Mouse (Mus musculus): Measurements from ENCODE around the gene Rab31.

Gene Rab31

DNA sequence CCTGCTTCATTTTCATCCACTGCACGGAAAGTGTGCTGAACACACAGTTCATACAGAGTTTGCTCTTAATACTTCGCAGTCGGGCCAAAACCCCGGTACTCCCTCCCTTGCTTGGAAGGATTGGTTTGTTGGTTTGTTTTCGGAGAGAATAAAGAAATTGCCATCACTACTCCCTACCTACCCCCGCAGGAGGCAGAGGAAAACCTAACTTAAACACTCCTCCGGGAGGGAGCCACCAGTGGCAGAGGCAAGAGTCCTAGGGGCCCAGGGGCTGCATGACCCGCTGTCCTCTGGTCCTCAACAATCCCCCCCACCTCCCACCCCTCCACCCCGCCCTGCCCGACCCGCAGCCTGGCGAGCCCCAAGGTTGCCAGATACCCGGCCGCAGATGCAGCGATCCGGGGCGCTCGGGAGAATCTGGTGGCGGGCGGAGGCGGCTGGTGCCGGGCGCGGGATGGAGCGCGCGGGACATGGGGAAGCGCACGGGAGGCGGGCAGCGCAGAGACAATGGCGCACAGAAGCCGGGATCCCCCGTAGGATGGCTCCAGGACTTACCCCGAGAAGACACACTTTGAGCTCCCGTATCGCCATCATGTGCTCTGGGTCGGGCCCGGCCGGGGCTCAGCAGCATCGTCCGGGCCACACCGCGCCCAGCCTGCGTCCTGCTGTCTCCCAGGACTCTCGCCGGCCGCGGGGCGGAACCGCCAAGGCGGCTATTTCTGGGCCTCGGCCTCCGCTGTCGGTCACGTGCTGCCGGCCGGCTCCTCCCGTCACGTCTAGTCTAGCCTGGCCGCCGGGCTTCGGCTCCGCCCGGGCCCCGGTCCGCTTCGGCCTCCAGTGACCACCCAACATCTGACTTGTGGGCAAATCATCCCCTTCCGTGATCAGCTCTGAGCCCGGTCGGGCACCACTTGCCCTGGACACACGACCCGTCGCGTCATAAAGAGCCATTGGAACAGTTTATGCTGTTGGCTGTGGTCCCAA lies at the start of gene Rab31:
Rab31 (minus strand) TSS at position 802 of the 984 bp plus-strand sequence.
- peak; percentile 62 for DNase-seq (ENCODE audit: low read depth, low spot score)

DNA sequence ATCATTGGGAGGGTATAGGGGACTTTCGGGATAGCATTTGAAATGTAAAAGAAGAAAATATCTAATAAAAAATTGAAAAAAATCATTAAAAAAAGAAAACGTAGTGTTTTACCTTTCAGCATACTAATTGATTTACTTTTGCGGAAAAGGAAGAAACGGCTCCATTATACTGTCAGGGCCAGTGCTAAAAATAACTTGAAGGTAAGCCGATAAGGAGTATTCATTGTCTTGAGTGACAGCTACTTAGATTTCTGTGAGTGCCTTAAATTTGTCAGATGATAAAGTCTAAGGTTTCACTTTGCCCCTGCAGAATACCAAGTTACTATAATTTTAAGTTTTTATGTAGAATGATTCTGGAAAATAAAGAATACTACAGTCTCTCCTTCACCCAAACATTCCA lies 47.6 kb upstream of the Rab31 start:
- no peak for DNase-seq (ENCODE audit: low read depth, low spot score)

DNA sequence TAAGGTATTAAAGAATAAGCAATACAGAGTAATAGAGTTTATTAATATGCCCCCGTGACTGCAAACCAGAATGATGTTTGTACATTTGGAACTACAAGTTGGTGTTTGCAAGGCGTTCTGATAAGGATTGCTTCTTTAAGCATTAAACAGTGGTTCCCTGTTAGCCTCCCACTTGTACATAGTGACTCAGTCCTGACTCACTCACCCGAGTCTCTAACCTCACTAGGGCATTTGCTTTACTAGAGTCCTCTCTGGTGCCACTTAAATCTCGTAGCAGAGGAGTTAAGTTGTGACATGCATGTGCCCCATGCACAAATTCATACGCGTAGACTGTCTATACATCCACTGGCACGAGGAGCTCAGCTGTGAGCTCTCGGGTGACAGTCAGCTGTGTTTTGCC lies 41.2 kb upstream of the Rab31 start:
- DNase-seq (ENCODE audit: low read depth, low spot score): no peak

DNA sequence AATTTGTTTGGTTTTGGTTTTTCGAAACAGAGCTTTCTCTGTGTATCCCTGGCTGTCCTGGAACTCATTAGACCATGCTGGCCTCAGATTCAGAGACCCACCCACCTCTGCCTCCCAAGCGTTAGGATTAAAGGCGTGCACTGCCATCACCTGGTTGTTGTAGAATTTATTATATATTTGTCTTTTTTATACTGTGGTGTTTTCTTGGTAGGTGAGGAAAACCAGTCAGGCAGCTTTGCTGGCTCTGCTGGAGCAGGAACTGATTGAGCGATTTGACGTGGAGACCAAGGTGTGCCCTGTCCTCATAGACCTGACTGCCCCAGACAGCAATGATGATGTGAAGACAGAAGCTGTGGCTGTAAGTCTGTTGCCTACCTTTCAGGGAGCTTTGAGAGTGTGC lies 38.5 kb upstream of the Rab31 start:
- DNase-seq (ENCODE audit: low read depth, low spot score): no peak

DNA sequence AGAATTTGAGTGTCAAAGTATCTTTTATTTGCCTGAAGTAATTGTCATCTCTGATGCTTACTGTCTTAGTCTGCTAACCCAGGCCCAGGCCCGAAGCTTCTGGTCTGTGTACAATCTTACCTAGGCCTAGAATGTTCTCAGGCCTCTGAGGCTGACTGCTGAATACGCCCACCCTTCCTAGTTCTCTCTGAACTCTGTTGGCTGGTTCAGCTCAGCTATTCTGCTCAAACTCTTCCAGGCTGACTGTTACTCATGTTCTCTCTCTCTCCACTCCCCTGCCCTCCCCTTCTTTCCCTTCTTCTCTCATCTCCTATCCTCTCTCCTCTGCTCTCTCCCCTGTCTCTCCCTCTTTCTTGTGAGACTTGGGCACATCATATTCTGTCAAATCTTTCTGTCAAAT lies 33.9 kb upstream of the Rab31 start:
- no peak for DNase-seq (ENCODE audit: low read depth, low spot score)

DNA sequence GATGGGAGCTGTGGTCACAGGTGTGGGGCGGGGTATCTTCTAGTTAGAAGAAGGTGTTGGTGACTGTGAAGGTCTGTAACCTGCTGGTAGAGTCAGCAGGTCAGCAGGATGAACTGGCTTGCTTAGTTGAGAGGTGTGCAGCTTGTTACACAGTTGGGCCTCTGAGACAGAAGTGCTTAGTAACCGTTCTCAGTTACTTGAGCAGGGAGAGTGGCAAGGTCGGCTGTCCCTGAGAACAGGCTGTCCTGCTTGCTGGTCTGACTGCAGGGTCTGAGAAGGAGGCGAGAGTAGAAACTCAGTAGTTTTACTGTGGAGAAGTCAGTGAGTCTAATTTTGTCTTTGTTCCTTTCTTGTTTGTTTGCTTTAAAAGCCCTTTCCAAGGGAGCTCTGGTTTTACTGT lies 33.4 kb upstream of the Rab31 start:
- DNase-seq (ENCODE audit: low read depth, low spot score): no peak

DNA sequence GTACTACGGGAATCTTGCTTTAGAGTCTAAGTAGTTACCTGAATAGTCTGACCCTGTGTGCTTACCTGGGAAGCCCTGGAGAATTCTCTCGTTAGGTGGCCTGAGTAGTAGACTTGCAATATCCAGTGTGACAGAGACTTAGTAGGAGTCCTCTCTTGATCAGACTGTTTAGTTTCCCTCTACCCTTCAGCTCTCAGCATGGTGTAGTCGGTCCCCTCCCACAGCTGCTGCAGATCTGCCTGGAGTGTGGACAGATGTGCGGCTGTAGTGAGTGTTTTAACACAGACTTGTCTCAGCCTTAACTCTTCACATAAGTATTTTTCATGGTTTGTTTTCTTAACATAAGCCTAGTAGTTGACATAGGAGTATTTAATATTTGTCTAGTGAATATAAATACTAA lies 29.5 kb upstream of the Rab31 start:
- no peak for DNase-seq (ENCODE audit: low read depth, low spot score)

DNA sequence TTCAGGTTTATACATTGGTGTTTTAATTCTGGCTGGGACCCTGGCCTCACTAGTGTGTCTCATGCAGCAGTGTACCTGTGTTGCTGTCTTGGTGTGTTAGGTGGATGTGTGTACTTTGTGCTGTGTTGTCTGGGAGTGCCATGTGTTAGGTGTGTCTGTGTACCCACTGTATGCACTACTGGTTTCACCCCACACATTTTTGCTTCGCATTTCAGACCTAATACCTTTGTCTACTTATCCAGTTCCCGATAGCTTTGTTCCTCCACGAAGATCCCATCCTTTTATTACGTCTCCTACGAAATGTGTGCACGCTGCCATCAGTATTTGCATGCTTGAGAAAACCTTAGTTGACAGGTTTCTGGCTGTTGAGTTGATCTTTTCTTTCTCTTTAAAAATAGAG lies 27.9 kb upstream of the Rab31 start:
- no peak for DNase-seq (ENCODE audit: low read depth, low spot score)

DNA sequence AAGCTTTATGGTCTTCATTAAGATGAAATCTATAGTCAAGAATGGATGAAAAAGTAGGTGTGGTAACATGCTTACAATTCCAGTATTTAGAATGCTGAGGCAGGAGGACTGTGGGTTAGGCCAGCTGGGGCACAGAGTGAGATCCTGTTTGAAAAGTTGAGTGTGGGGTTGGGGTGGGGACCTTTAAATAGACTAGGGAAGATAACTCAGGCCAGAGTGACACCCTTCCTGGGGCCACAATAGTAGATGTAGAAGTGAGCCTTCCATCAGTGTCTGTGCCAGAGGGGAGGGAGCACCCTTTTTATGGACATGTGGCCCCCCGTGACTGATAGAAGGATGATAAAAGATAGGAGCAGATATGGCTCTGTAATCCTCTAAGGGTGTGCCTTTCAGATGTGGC lies 26.8 kb upstream of the Rab31 start:
- DNase-seq (ENCODE audit: low read depth, low spot score): no peak

DNA sequence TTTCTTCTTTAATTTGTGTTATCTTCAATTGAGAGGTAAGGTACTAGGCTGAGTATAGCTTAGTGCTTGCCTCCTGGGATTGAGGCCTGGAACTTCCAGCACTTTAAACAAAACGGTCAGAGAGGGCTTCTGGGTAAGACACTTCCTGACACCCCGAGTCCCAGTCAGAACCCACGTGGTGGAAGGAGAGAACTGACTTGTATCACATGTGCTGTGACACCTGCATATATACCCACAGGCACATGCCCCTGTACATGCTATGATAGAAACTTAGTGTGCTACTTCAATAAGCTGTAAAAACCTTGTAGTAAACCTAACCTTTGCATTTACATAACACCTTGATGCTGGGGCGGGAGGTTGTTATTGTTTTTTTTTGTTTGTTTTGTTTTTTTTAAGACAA lies 25.9 kb upstream of the Rab31 start:
- no peak for DNase-seq (ENCODE audit: low read depth, low spot score)

DNA sequence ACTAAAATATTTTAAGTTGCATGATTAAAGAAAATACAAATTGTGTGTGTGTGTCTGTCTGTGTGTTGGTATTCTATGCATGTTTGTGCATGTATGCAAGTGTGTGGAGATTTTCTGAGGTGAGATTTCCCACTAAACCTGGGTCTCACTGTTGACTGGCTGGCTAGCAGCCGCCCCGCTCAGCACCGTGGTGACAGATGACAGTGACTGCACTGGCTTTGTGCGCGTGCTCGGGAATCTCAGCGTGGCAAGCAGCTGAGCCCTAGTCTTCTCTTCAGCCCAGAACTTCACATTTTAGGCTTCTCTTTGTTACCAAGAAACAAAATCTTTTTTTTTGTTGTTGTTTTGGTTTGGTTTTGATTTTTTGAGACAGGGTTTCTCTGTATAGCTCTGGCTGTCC lies 23.5 kb upstream of the Rab31 start:
- peak; percentile 43 for DNase-seq (ENCODE audit: low read depth, low spot score)

DNA sequence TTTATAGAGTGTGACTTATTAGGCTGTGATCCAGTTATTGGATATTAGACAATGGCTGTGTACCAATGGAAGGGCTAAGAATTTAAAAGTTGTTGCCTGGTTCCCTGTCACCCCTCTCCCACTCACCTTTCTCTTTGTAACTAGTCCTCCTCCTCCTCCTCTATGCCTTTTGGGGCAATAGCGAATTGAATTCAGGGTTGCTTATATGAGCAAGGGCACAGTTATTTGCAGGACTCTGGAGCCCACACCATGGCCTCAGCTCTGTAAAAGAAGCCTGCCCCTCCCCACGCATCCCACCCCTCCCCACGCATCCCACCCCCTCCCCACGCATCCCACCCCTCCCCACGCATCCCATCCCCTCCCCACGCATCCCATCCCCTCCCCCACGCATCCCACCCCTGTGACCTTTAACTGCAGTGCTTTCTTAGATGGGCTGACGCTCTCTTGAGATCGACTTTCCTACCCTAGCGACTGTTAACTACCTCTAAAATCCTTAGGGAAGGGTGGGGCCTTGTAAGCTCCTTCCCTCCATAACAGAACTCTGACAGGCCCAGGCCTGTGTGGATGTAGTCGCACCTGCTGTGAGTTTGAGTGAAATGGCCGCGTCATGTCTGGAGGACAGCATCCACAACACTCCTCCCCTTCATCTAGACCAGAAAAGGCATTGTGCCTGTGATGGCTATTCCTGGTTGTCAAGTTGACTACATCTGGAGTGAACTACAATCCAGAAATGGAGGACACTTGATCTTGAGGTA lies 21.7 kb upstream of the Rab31 start:
- DNase-seq (ENCODE audit: low read depth, low spot score): peak; percentile 64

DNA sequence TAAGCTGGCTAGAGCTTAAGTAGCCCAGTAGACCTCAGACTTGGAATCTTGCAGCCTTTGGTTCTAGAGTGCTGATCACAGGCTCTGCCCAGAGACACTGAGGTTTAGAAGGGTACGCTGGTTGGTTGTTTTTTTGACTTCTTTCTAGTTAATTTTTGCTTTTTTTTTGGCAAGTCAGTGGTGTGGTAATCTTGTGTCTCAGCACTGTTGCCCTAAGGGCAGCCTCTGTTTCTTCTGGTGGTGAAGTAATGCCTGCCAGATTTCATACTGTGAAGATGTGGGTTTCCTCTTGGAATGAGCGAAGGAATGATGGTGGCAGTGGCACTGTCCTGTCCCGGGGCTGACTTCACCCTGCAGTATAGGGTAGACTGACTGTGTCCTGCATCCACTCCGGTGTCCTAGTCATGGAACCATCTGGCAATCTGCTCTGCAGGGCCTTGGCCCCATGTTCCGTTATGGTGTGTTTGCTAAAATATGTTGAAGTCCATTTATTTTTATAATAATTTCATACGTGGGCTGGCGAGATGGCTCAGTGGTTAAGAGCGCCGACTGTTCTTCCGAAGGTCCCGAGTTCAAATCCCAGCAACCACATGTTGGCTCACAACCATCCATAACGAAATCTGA lies 20.9 kb upstream of the Rab31 start:
- DNase-seq (ENCODE audit: low read depth, low spot score): no peak

DNA sequence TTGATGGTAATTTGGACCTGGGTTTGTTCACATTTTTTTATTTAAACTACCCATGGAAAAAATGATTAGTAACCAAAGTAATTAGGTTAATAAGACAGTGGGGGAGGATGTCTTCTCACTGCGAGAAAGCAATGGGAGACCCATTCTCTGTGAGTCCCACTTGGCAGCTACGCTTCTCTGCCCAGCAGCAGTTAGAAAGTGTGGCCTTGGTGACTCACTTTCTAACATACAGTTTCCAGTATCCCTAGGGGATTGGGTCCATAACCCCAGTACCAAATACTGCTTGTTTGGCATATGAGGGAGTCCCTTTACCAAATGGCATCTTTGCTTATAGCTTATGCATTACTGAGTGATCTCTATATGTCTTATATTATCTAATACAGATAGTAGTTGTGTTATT lies 18.6 kb upstream of the Rab31 start:
- DNase-seq (ENCODE audit: low read depth, low spot score): no peak

DNA sequence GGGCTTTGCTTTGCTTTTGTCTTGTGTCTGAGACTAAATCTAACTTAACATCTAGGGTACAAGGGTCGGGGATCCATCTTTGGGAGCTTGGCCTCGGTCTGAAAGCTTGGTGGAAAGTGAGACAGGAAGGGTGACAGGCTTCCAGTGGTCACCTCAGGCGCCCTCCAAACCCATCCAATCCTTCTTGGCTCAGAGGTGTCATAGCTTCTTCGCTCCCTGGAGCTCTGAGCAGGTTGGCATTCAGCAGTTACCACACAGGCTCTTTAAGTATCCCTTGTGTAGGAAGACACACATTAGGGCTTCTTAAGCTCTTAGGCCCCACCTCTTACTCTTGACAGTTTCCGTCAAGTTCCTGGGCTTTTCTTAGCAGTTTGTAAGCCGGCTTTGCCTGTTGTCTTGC lies 17.0 kb upstream of the Rab31 start:
- DNase-seq (ENCODE audit: low read depth, low spot score): no peak

DNA sequence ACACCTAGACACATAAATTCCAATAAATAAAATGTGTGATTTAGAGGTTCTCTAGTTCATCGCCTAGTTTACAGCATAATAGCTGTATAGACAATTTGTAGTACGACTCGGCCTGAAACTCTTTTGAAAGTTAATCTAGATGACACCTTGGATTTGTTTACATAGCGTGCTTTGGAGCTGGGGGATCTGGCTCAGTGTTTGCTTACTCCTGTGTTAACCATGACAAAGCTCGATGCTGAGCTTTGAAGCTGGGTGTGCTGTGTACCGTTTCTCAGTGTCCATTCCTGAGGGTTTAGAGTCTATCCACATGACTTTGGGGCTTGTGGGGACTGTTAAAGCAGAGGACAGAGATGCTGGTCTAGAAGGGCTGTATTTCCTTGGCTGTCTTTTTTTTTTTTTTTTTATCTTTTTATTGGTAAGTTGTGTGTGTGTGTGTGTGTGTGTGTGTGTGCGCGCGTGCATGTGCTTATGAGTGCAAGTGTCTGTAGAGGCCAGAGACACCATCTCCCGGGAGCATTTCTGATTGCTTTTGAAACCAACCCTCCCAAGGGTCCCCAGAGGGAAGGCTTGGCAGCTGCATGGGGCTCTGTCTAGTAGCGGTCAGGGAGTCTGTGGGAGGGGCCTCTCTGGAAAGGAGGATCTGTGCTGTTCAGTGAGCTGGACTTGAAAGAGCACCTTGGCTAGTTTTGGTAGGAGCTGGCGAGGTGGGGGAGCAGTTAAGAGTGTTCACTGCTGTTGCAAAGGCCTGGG lies 16.2 kb upstream of the Rab31 start:
- DNase-seq (ENCODE audit: low read depth, low spot score): peak; percentile 31

DNA sequence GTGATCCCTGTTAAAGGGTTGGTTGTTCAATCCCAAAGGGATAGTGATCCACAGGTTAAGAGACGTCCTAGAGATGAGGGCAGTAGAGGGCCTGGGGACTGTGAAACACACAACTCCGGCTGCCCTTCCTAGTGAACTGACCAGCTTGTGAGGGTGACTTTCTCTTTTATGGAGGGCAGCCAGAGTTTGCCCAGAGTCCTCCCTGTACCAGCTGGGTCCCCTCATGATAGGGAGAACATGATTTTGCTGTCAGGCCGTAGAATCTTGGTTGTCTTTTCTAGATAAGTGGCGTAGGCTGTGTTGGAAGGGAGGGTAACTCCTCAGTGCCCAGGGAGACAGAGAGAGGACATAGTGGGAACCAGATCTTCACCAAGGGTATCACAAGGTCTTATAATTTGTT lies 14.7 kb upstream of the Rab31 start:
- no peak for DNase-seq (ENCODE audit: low read depth, low spot score)

DNA sequence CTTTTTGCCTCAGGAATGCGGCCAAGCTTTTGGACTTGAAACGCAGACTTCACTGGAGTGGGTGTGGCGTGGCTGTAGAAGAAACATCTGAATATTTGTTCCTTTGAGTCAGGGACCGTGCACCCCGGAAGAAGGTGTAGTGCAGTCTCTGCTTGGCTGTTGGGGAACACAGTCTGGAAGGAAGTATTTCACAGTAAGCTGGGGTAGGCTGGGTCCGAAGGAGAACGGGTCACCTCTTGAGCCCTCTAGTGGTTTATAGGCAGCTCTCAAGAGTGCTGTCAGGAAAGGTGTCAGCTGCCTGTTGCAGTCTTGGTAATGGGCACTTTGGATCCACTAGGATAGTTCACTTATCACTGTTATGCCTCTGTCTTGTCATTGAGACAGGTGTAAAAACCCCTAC lies 13.7 kb upstream of the Rab31 start:
- DNase-seq (ENCODE audit: low read depth, low spot score): peak; percentile 64

DNA sequence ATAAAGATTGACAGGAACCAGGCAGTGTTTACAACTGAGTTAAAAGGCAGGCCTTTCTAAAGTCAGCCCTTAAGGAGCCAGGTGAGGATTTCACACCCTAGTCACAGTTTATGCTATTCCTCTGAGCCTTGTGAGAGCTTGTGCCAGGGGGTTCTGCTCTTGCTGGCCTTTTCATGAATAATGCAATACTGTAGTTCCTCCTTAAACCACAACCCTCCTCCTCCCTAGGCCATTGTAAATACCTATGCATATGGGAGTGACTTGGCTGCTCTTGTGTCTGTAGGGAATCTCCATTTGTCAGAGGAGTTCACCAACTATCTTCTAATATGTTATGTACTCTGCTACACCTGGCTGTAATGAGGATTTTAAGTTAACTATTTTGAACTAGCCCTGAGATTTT lies 13.2 kb upstream of the Rab31 start:
- no peak for DNase-seq (ENCODE audit: low read depth, low spot score)

DNA sequence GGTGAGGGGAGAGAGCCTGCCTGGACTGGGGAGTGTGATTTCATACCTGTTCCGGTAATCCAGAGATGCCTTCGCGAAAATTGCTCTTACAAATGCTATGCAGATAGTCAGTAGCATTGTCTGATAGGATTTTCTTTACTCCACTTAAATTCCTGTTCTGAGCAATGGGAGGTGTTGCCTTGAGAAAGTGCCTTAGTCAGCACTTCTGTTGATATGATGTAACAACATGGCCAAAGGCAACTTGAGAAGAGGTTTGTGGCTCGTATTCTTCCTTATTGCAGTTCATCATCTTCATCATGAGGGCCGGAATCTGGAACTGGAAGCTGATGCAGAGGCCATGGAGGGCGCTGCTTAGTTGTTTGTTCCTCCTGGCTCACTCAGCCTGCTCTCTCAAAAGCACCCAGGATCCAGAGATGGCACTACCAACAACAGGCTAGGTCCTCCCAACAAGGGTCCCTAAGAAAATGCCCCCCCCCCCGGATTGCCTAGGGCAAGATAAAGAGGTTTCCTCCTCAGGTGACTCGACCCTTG lies 12.1 kb upstream of the Rab31 start:
- DNase-seq (ENCODE audit: low read depth, low spot score): no peak

All from ZHBTc4 (cell line).